Mouse (Mus musculus) MEL (cell line): ENCODE measurements around the gene Sass6. TPM values are rescaled to one million over a fixed set of nuclear protein-coding genes. Genes with fewer than 3 reads are reported as not detected.

Source experiments
- DNase-seq: peaks from one replicate; pipeline ENCODE4 v3.0.0; 2011; ENCODE audit warnings: low read depth, low spot score
- H3K27ac ChIP-seq: 2 replicates; pipeline ENCODE4 v1.5.1; 2012; ENCODE audit warnings: low read depth, mild to moderate bottlenecking, control low read depth, low read length, moderate library complexity; ENCODE audit not compliant: control insufficient read depth
- H3K27me3 ChIP-seq, 2 experiments: fragments of 150-350 bp in 1 of 2; sonication (generic) in 1 of 2; 2 replicates each; pipeline ENCODE4 v1.6.1; 2012; ENCODE audit warnings: low read length in 2 of 2, mild to moderate bottlenecking in 2 of 2, improper control_type of control experiment in 1 of 2, moderate library complexity in 1 of 2; ENCODE audit not compliant: insufficient read depth in 2 of 2, control insufficient read depth in 1 of 2
- H3K36me3 ChIP-seq, 2 experiments: 2 replicates each; pipeline ENCODE4 v1.6.1; 2012 to 2014; ENCODE audit warnings: low read length in 2 of 2, improper control_type of control experiment in 1 of 2, inconsistent platforms in 1 of 2, mild to moderate bottlenecking in 1 of 2; ENCODE audit not compliant: insufficient read depth in 2 of 2, control insufficient read depth in 1 of 2
- H3K4me1 ChIP-seq, 2 experiments: fragments of 150-350 bp in 1 of 2; sonication (generic) in 1 of 2; 2 replicates each; pipeline ENCODE4 v1.6.1; 2012; ENCODE audit warnings: low read length in 2 of 2, improper control_type of control experiment in 1 of 2, mild to moderate bottlenecking in 1 of 2; ENCODE audit not compliant: insufficient read depth in 2 of 2, control insufficient read depth in 1 of 2
- H3K4me3 ChIP-seq, 2 experiments: fragments of 150-350 bp in 1 of 2; sonication (generic) in 1 of 2; 2 replicates each; pipeline ENCODE4 v1.5.1; 2012; ENCODE audit warnings: low read depth in 2 of 2, low read length in 2 of 2, mild to moderate bottlenecking in 2 of 2, moderate library complexity in 2 of 2, control low read depth in 1 of 2, improper control_type of control experiment in 1 of 2; ENCODE audit not compliant: control insufficient read depth in 1 of 2, insufficient read depth in 1 of 2
- H3K79me2 ChIP-seq: 2 replicates; pipeline ENCODE4 v1.6.1; 2012; ENCODE audit warnings: mild to moderate bottlenecking, low read length, moderate library complexity; ENCODE audit not compliant: control insufficient read depth, poor library complexity, insufficient read depth
- H3K9ac ChIP-seq: 2 replicates; pipeline ENCODE4 v1.6.1; 2012; ENCODE audit warnings: low read depth, mild to moderate bottlenecking, control low read depth, low read length, moderate library complexity; ENCODE audit not compliant: control insufficient read depth, poor library complexity, severe bottlenecking
- H3K9me3 ChIP-seq: fragments of 150-350 bp; sonication (generic); replicated peaks from 2 replicates; pipeline ENCODE4 v1.6.1; 2012; ENCODE audit warnings: mild to moderate bottlenecking, low read length, improper control_type of control experiment, moderate library complexity; ENCODE audit not compliant: insufficient read depth
- CHD1 ChIP-seq: IDR thresholded peaks from 2 replicates; pipeline ENCODE4 v1.6.1; 2012; ENCODE audit warnings: low read depth, mild to moderate bottlenecking, inconsistent platforms, low read length, improper control_type of control experiment
- CTCF ChIP-seq, 3 experiments: IDR thresholded peaks in 2 of 3; conservative IDR thresholded peaks in 1 of 3; 2 replicates each; pipeline ENCODE4 v1.5.1; 2011 to 2012; ENCODE audit warnings: low read length in 3 of 3, low read depth in 2 of 3, mild to moderate bottlenecking in 2 of 3, improper control_type of control experiment in 1 of 3, inconsistent platforms in 1 of 3, mixed read lengths in 1 of 3, moderate library complexity in 1 of 3; ENCODE audit not compliant: control insufficient read depth in 1 of 3, insufficient read depth in 1 of 3, poor library complexity in 1 of 3, severe bottlenecking in 1 of 3
- ETS1 ChIP-seq: IDR thresholded peaks from 2 replicates; pipeline ENCODE4 v1.6.1; 2012; ENCODE audit warnings: low read depth, mild to moderate bottlenecking, inconsistent platforms, low read length, improper control_type of control experiment, moderate library complexity
- MAFK ChIP-seq: IDR thresholded peaks from 2 replicates; pipeline ENCODE4 v1.6.1; 2011; ENCODE audit warnings: low read depth, mild to moderate bottlenecking, low read length, improper control_type of control experiment, borderline replicate concordance
- MAX ChIP-seq: IDR thresholded peaks from 2 replicates; pipeline ENCODE4 v1.6.1; 2011; ENCODE audit warnings: low read length, improper control_type of control experiment
- MXI1 ChIP-seq: IDR thresholded peaks from 2 replicates; pipeline ENCODE4 v1.6.1; 2011; ENCODE audit warnings: mild to moderate bottlenecking, low read depth, low read length, improper control_type of control experiment
- MYB ChIP-seq: IDR thresholded peaks from 2 replicates; pipeline ENCODE4 v1.6.1; 2011; ENCODE audit warnings: mild to moderate bottlenecking, low read depth, low read length, improper control_type of control experiment
- NELFE ChIP-seq: IDR thresholded peaks from 2 replicates; pipeline ENCODE4 v1.6.1; 2011; ENCODE audit warnings: low read depth, low read length, improper control_type of control experiment
- POLR2AphosphoS5 ChIP-seq: IDR thresholded peaks from 2 replicates; pipeline ENCODE4 v1.6.1; 2012; ENCODE audit warnings: low read depth, borderline replicate concordance, mild to moderate bottlenecking, inconsistent platforms, low read length, moderate library complexity, mixed read lengths
- RCOR1 ChIP-seq: IDR thresholded peaks from 2 replicates; pipeline ENCODE4 v1.6.1; 2012; ENCODE audit warnings: low read depth, mild to moderate bottlenecking, inconsistent platforms, low read length, improper control_type of control experiment
- SMC3 ChIP-seq: IDR thresholded peaks from 2 replicates; pipeline ENCODE4 v1.6.1; 2011; ENCODE audit warnings: low read depth, low read length, improper control_type of control experiment
- TBP ChIP-seq: IDR thresholded peaks from 2 replicates; pipeline ENCODE4 v1.8.0; 2011; ENCODE audit warnings: low read depth, low read length, improper control_type of control experiment
- UBTF ChIP-seq: IDR thresholded peaks from 2 replicates; pipeline ENCODE4 v1.6.1; 2012; ENCODE audit warnings: low read depth, mild to moderate bottlenecking, inconsistent platforms, low read length, improper control_type of control experiment, moderate library complexity, borderline replicate concordance; ENCODE audit not compliant: insufficient read depth
- ZMIZ1 ChIP-seq: IDR thresholded peaks from 2 replicates; pipeline ENCODE4 v1.6.1; 2012; ENCODE audit warnings: low read depth, mild to moderate bottlenecking, inconsistent platforms, low read length, improper control_type of control experiment, moderate library complexity
- polyA plus RNA-seq, 2 experiments: library from polyadenylated mRNA; stranded (reverse) in 1 of 2; unstranded in 1 of 2; fragments of >175 nt in 1 of 2; fragments of >200 nt in 1 of 2; gene quantifications; 2 replicates each; pipeline versions ENCODE4 v1.2.1 to v1.2.4; 2012; ENCODE audit warnings: low replicate concordance in 2 of 2, low read depth in 1 of 2; ENCODE audit not compliant: insufficient read length in 2 of 2, insufficient read depth in 1 of 2, missing spikeins in 1 of 2
- total RNA-seq: library from RNA; depleted of rRNA; stranded (reverse); fragments of 300-350 nt; gene quantifications from 2 replicates; pipeline ENCODE4 v1.2.3, GENCODE M21; 2012

Gene Sass6
- total and polyA plus RNA-seq, 3 experiments = 8.5 to 15.4 TPM; not detected in 1

- Histone ChIP-seq H3K27me3 (no peaks in the 10 kb centered on the region), H3K4me1 (no peaks in the 10 kb centered on the region), H3K79me2 (no peaks in the 10 kb centered on the region), H3K9ac (no peak overlapping the region), H3K9me3 (no peaks in the 10 kb centered on the region), H3K4me3 (no peak overlapping the region), H3K36me3 (peaks cover 2 to 33% of the 10 kb centered on the region in 2 experiments; a peak in 3 of 4 replicates), H3K27ac (no peak overlapping the region)
- no peak for DNase-seq
- TF ChIP-seq SMC3 (no peak), RCOR1 (no peak), ZMIZ1 (no peak), CTCF (IDR thresholded peaks at IDR 0.05 in 2 of 3, conservative IDR thresholded peaks at IDR 0.05 in 1 of 3; ENCODE audit: control insufficient read depth in 1 of 3, insufficient read depth in 1 of 3, low read depth in 2 of 3, low read length in 3 of 3, poor library complexity in 1 of 3, severe bottlenecking in 1 of 3) (no peak), POLR2AphosphoS5 (no peak; the same call in 1 of the 2 replicates), ETS1 (no peak), UBTF (no peak), TBP (no peak)
These were observed 40.1 kb downstream of the Sass6 start for GRCm38 (mm10) chr3:116634853-116635252.

- H3K9me3 ChIP-seq = no peaks in the 10 kb centered on the region
- TF ChIP-seq MYB (no peak), MAX (no peak), MAFK (no peak), NELFE (no peak), TBP (no peak), MXI1 (no peak), CHD1 (no peak)
- no peak overlapping the region for H3K4me3 ChIP-seq
- no peaks in the 10 kb centered on the region for H3K79me2 ChIP-seq
- H3K4me1 ChIP-seq = no peaks in the 10 kb centered on the region
- DNase-seq = no peak
- no peak overlapping the region for H3K9ac ChIP-seq
- H3K27me3 ChIP-seq = no peaks in the 10 kb centered on the region
- H3K36me3 ChIP-seq = peaks cover 3 to 40% of the 10 kb centered on the region in 2 experiments; a peak in 3 of 4 replicates
- no peak overlapping the region for H3K27ac ChIP-seq
These were observed 41.0 kb downstream of the Sass6 start for GRCm38 (mm10) chr3:116635799-116636198.
